Mouse (Mus musculus) CH12.LX (cell line): ENCODE data around the gene Vps33a. TPM values are rescaled to one million over a fixed set of nuclear protein-coding genes. Genes with fewer than 3 reads are reported as not detected.

ENCODE experiments used
- DNase-seq: peaks from one replicate; pipeline ENCODE4 v3.0.0-alpha.2; 2013; ENCODE audit errors: extremely low read depth
- H3K27ac ChIP-seq: 2 replicates; pipeline ENCODE4 v1.5.1; 2012; ENCODE audit warnings: low read depth, mild to moderate bottlenecking, control low read depth, moderate library complexity; ENCODE audit not compliant: insufficient read depth
- H3K27me3 ChIP-seq: replicated peaks from 2 replicates; pipeline ENCODE3; 2012; ENCODE audit warnings: inconsistent platforms
- H3K36me3 ChIP-seq, 2 experiments: replicated peaks in 1 of 2; 2 replicates each; pipeline versions ENCODE3 to v1.6.1; 2012; ENCODE audit warnings: inconsistent platforms in 1 of 2, low read length in 1 of 2, mild to moderate bottlenecking in 1 of 2, mixed read lengths in 1 of 2, moderate library complexity in 1 of 2; ENCODE audit not compliant: control insufficient read depth in 1 of 2, insufficient read depth in 1 of 2
- H3K4me1 ChIP-seq, 2 experiments: 2 replicates each; pipeline ENCODE4 v1.6.1; 2012; ENCODE audit warnings: inconsistent platforms in 1 of 2, moderate library complexity in 1 of 2; ENCODE audit not compliant: insufficient read depth in 2 of 2, control insufficient read depth in 1 of 2
- H3K4me2 ChIP-seq: 2 replicates; pipeline ENCODE4 v1.6.1; 2012; ENCODE audit warnings: low read depth, mild to moderate bottlenecking, control low read depth; ENCODE audit not compliant: poor library complexity, insufficient read depth, severe bottlenecking
- H3K4me3 ChIP-seq, 3 experiments: fragments of 150-350 bp in 1 of 3; sonication (generic) in 1 of 3; replicated peaks in 1 of 3; 2 replicates each; pipeline versions ENCODE3 to v1.5.1; 2011 to 2012; ENCODE audit warnings: low read depth in 2 of 3, low read length in 2 of 3, mild to moderate bottlenecking in 2 of 3, moderate library complexity in 2 of 3, control low read depth in 1 of 3, improper control_type of control experiment in 1 of 3, inconsistent platforms in 1 of 3, mixed read lengths in 1 of 3; ENCODE audit not compliant: poor library complexity in 1 of 3
- H3K79me2 ChIP-seq: replicated peaks from 2 replicates; pipeline ENCODE4 v1.6.1; 2012; ENCODE audit warnings: mild to moderate bottlenecking, moderate library complexity; ENCODE audit not compliant: control insufficient read depth, poor library complexity, insufficient read depth, severe bottlenecking; ENCODE audit errors: extremely low read depth
- H3K9ac ChIP-seq: 2 replicates; pipeline ENCODE4 v1.6.1; 2012; ENCODE audit warnings: low read depth, mild to moderate bottlenecking, control low read depth, moderate library complexity; ENCODE audit not compliant: insufficient read depth
- H3K9me3 ChIP-seq: replicated peaks from 2 replicates; pipeline ENCODE3; 2012; ENCODE audit warnings: low read length, inconsistent platforms, mixed read lengths
- CHD2 ChIP-seq: IDR thresholded peaks from 2 replicates; pipeline ENCODE4 v1.6.1; 2011; ENCODE audit warnings: low read length, improper control_type of control experiment
- ELF1 ChIP-seq: IDR thresholded peaks from 2 replicates; pipeline ENCODE4 v1.6.1; 2014; ENCODE audit warnings: low read depth, mild to moderate bottlenecking, inconsistent platforms, low read length, improper control_type of control experiment
- JUN ChIP-seq: IDR thresholded peaks from 2 replicates; pipeline ENCODE4 v1.6.1; 2011; ENCODE audit warnings: low read depth, mild to moderate bottlenecking, low read length, improper control_type of control experiment, moderate library complexity; ENCODE audit not compliant: insufficient read depth
- JUND ChIP-seq: conservative IDR thresholded peaks from 2 replicates; pipeline ENCODE4 v1.6.1; 2011; ENCODE audit warnings: low read depth, low read length, improper control_type of control experiment
- MAFK ChIP-seq: IDR thresholded peaks from 2 replicates; pipeline ENCODE4 v1.6.1; 2011; ENCODE audit warnings: low read length, improper control_type of control experiment; ENCODE audit not compliant: insufficient replicate concordance
- MAX ChIP-seq: IDR thresholded peaks from 2 replicates; pipeline ENCODE4 v1.6.1; 2011; ENCODE audit warnings: low read length, improper control_type of control experiment
- MEF2A ChIP-seq: IDR thresholded peaks from 2 replicates; pipeline ENCODE4 v1.6.1; 2014; ENCODE audit warnings: low read depth, mild to moderate bottlenecking, inconsistent platforms, low read length, improper control_type of control experiment, borderline replicate concordance
- MXI1 ChIP-seq: IDR thresholded peaks from 2 replicates; pipeline ENCODE4 v1.6.1; 2011; ENCODE audit warnings: mild to moderate bottlenecking, low read depth, low read length, improper control_type of control experiment
- MYC ChIP-seq: IDR thresholded peaks from 2 replicates; pipeline ENCODE4 v1.6.1; 2011; ENCODE audit warnings: low read depth, mild to moderate bottlenecking, improper control_type of control experiment, low read length
- PAX5 ChIP-seq: IDR thresholded peaks from 2 replicates; pipeline ENCODE4 v1.6.1; 2012; ENCODE audit warnings: low read length, inconsistent platforms, mixed read lengths
- POLR2A ChIP-seq: IDR thresholded peaks from 2 replicates; pipeline ENCODE4 v1.6.1; 2011; ENCODE audit warnings: low read depth, mild to moderate bottlenecking, improper control_type of control experiment, low read length
- RAD21 ChIP-seq: IDR thresholded peaks from 2 replicates; pipeline ENCODE4 v1.6.1; 2011; ENCODE audit warnings: low read depth, mild to moderate bottlenecking, low read length, improper control_type of control experiment, moderate library complexity
- RCOR1 ChIP-seq: conservative IDR thresholded peaks from 2 replicates; pipeline ENCODE4 v1.6.1; 2012; ENCODE audit warnings: low read depth, mild to moderate bottlenecking, inconsistent platforms, low read length, improper control_type of control experiment
- SIN3A ChIP-seq: IDR thresholded peaks from 2 replicates; pipeline ENCODE4 v1.6.1; 2012; ENCODE audit warnings: low read length, improper control_type of control experiment, inconsistent platforms
- SMC3 ChIP-seq: IDR thresholded peaks from 2 replicates; pipeline ENCODE4 v1.6.1; 2011; ENCODE audit warnings: low read depth, low read length, improper control_type of control experiment
- TCF12 ChIP-seq: IDR thresholded peaks from 2 replicates; pipeline ENCODE4 v1.6.1; 2014; ENCODE audit warnings: low read depth, mild to moderate bottlenecking, inconsistent platforms, low read length, improper control_type of control experiment
- UBTF ChIP-seq: IDR thresholded peaks from 2 replicates; pipeline ENCODE4 v1.6.1; 2012; ENCODE audit warnings: low read depth, mild to moderate bottlenecking, inconsistent platforms, low read length, improper control_type of control experiment, moderate library complexity
- USF1 ChIP-seq: IDR thresholded peaks from 2 replicates; pipeline ENCODE4 v1.6.1; 2014; ENCODE audit warnings: low read depth, mild to moderate bottlenecking, inconsistent platforms, low read length, improper control_type of control experiment
- ZC3H11A ChIP-seq: IDR thresholded peaks from 2 replicates; pipeline ENCODE4 v1.6.1; 2012; ENCODE audit warnings: low read depth, mild to moderate bottlenecking, inconsistent platforms, low read length, improper control_type of control experiment
- ZMIZ1 ChIP-seq: IDR thresholded peaks from 2 replicates; pipeline ENCODE4 v1.6.1; 2012; ENCODE audit warnings: low read depth, mild to moderate bottlenecking, inconsistent platforms, low read length, improper control_type of control experiment
- ZNF384 ChIP-seq: IDR thresholded peaks from 2 replicates; pipeline ENCODE4 v1.6.1; 2012; ENCODE audit warnings: low read depth, low read length, improper control_type of control experiment, inconsistent platforms
- dilution Hi-C: fragments of 300-500 bp; cut with MboI; formaldehyde crosslinking; loops from 2 replicates; pipeline ENCODE4 v1.14.3; 2020; ENCODE audit warnings: low sequenced_read_pairs; ENCODE audit not compliant: extremely low pct_unique_long_range_greater_than_20kb, extremely low pct_ligation_motif_present
- in situ Hi-C: fragments of 300-500 bp; cut with MboI; formaldehyde crosslinking; loops from 3 replicates; pipeline ENCODE4 v1.14.3; 2019; ENCODE audit warnings: low sequenced_read_pairs, low pct_ligation_motif_present, low pct_unique_long_range_greater_than_20kb, mixed read lengths
- polyA plus RNA-seq: library from polyadenylated mRNA; unstranded; fragments of >175 nt; gene quantifications from 2 replicates; pipeline ENCODE4 v1.2.1, GENCODE M21; 2012; ENCODE audit warnings: low read depth; ENCODE audit not compliant: insufficient read length
- total RNA-seq, 2 experiments: library from RNA; depleted of rRNA; stranded (reverse); fragments of 300-350 nt in 1 of 2; fragments of >200 nt in 1 of 2; gene quantifications; 2 replicates each; pipeline ENCODE4 v1.2.3; 2012 to 2014

Vps33a gene
- total and polyA plus RNA-seq, 3 experiments, result 17.1 to 30.6 (median 21.0) TPM

DNA sequence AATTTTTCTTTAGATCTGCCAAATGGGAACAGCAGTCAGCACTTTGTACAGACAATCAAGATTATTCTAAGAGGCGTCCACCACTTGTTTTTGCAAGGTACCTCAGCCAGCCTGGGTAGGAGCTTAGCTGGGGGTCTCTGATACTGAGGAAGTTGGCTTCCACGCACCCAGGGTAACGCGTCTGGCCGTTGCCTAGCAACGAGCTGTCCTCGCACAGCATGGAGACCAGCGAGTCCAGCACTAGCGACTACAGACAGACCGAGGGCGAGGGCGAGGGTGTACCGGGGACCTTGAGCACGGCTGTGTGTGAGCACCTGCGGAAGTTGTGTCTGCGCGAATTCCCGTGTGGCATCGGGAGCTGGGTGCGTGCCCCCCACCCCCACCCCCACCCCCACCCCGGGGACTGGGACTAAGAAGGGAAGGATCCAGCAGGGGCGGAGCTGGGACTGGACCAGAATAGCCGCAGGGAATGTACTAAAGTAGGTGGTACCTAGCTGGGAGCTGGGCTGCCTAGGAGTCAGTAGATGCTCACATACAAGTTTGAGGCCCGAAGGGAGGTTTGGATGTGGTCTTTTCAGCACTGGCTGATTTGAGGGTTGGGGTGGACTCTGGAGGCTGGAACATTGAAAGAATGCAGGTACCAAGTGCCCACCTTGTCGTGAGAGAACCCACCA, 83.6 kb downstream of the Vps33a start, which contains the start of the genes Lrrc43 and Il31:
Gene Lrrc43, plus strand, starts transcription at position 194 of the 674 bp plus-strand sequence.
Gene Il31, minus strand, starts transcription at position 378 of the 674 bp plus-strand sequence.
- Histone ChIP-seq H3K4me1 (peaks cover 8 to 15% of the 10 kb centered on the region in 2 experiments), H3K79me2 (no peaks in the 10 kb centered on the region), H3K36me3 (no peaks in the 10 kb centered on the region), H3K9ac (no peak within 1 kb of the TSS), H3K27ac (no peak within 1 kb of the TSS), H3K9me3 (no peaks in the 10 kb centered on the region), H3K4me3 (no peak within 1 kb of the TSS), H3K27me3 (no peaks in the 10 kb centered on the region), H3K4me2 (no peak within 1 kb of the TSS)
- no peak for TF ChIP-seq RAD21
- TF ChIP-seq UBTF, result no peak
- no peak for TF ChIP-seq SIN3A
- no peak for TF ChIP-seq ZMIZ1
- no peak for TF ChIP-seq TCF12
- TF ChIP-seq POLR2A, result no peak
- dilution Hi-C loops, result no loop called here
- in situ Hi-C loops, result no loop called here
- DNase-seq, result no peak

DNA sequence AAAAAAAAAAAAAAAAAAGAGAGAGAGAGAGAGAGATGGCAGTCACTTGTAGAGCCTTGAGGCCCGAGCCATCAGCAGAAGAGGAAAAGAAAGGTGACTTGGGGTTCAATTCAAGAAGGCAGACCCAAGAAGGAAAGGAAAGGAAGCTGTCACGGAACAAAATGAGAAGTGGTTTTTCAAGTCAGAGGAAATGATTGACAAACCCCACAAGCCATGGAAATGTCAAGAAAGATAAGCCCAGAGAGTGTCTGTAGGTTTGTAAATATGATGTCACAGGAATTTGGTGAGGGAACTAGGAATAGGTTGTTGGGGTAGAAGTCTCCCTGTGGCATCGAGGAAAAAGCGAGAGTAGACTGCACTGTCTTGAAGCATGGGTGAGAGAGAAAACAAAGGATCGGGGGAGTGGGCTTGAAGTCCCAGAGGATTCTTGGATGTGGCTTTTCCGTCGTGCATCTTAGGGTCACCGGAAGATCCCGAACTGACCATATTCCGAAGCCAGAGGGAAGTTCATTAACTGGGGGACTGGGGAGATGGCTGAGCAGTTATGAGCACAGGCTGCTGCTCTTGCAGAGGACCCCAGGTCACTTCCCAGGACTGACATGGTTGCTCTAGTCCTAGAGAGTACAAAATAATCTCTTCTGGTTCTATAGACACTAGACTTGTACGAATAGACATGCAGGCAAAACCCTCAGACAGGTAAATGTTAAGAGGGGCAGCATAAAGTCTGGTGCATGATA, 85.0 kb downstream of the Vps33a start:
- no peaks in the 10 kb centered on the region for H3K9me3 ChIP-seq
- H3K4me3 ChIP-seq, result no peak overlapping the region
- dilution Hi-C loops (no loop called here), in situ Hi-C loops (no loop called here)
- peaks cover 8 to 15% of the 10 kb centered on the region in 2 experiments for H3K4me1 ChIP-seq
- DNase-seq, result no peak
- no peak overlapping the region for H3K27ac ChIP-seq
- no peaks in the 10 kb centered on the region for H3K36me3 ChIP-seq
- no peak for TF ChIP-seq MEF2A
- TF ChIP-seq USF1, result no peak
- TF ChIP-seq MXI1, result no peak
- no peak for TF ChIP-seq JUND
- no peak for TF ChIP-seq RCOR1
- TF ChIP-seq ZMIZ1, result no peak
- TF ChIP-seq JUN, result no peak
- no peak for TF ChIP-seq TCF12
- TF ChIP-seq MAX, result no peak
- no peak for TF ChIP-seq CHD2
- no peak for TF ChIP-seq PAX5
- TF ChIP-seq ELF1, result no peak
- no peak for TF ChIP-seq ZNF384
- no peak for TF ChIP-seq SMC3
- TF ChIP-seq MAFK, result no peak
- no peak for TF ChIP-seq ZC3H11A
- TF ChIP-seq MYC, result no peak
- no peak overlapping the region for H3K9ac ChIP-seq
- no peak overlapping the region for H3K4me2 ChIP-seq
- no peaks in the 10 kb centered on the region for H3K79me2 ChIP-seq
- no peaks in the 10 kb centered on the region for H3K27me3 ChIP-seq

Other genes with a start within 250 kb of the Vps33a start
- gene Bcl7a, start 229.2 kb downstream of the Vps33a start, total RNA-seq (2012; rRNA removed), result 3.6 and 4.3 TPM in 2 replicates
- gene Bcl7a, start 229.2 kb downstream of the Vps33a start, total RNA-seq (2014; rRNA removed), result 1.9 and 2.3 TPM in 2 replicates
- 6.3 and 7.2 TPM in 2 replicates for gene Bcl7a, start 229.2 kb downstream of the Vps33a start, polyA plus RNA-seq
- 5.8 and 7.4 TPM in 2 replicates for gene Mlxip, start 178.2 kb downstream of the Vps33a start, total RNA-seq (2012; rRNA removed)
- 4.3 and 4.4 TPM in 2 replicates for gene Mlxip, start 178.2 kb downstream of the Vps33a start, total RNA-seq (2014; rRNA removed)
- 15.4 and 17.9 TPM in 2 replicates for gene Mlxip, start 178.2 kb downstream of the Vps33a start, polyA plus RNA-seq
- not detected in 2 replicates for gene Lrrc43, start 83.7 kb downstream of the Vps33a start, total RNA-seq (2012; rRNA removed)
- not detected in 2 replicates for gene Lrrc43, start 83.7 kb downstream of the Vps33a start, total RNA-seq (2014; rRNA removed)
- gene Lrrc43, start 83.7 kb downstream of the Vps33a start, polyA plus RNA-seq, result not detected in 2 replicates
- gene Il31, start 83.5 kb downstream of the Vps33a start, total RNA-seq (2012; rRNA removed), result not detected in 2 replicates
- gene Il31, start 83.5 kb downstream of the Vps33a start, total RNA-seq (2014; rRNA removed), result not detected in 2 replicates
- not detected in 2 replicates for gene Il31, start 83.5 kb downstream of the Vps33a start, polyA plus RNA-seq
- 0.17 and 0.30 TPM in 2 replicates for gene B3gnt4, start 62.6 kb downstream of the Vps33a start, total RNA-seq (2012; rRNA removed)
- not detected in 2 replicates for gene B3gnt4, start 62.6 kb downstream of the Vps33a start, total RNA-seq (2014; rRNA removed)
- not detected in 2 replicates for gene B3gnt4, start 62.6 kb downstream of the Vps33a start, polyA plus RNA-seq
- 37.7 and 41.8 TPM in 2 replicates for gene Diablo, start 48.9 kb downstream of the Vps33a start, total RNA-seq (2012; rRNA removed)
- 68.0 and 75.2 TPM in 2 replicates for gene Diablo, start 48.9 kb downstream of the Vps33a start, total RNA-seq (2014; rRNA removed)
- 58.7 and 63.2 TPM in 2 replicates for gene Diablo, start 48.9 kb downstream of the Vps33a start, polyA plus RNA-seq
- gene Gm49027, start 47.5 kb downstream of the Vps33a start, total RNA-seq (2012; rRNA removed), result 0.38 and 0.63 TPM in 2 replicates
- gene Gm49027, start 47.5 kb downstream of the Vps33a start, total RNA-seq (2014; rRNA removed), result not detected in 2 replicates
- not detected in 2 replicates for gene Gm49027, start 47.5 kb downstream of the Vps33a start, polyA plus RNA-seq
- 26.7 and 28.1 TPM in 2 replicates for gene Clip1, start 111.6 kb upstream of the Vps33a start, total RNA-seq (2012; rRNA removed)
- 24.9 and 25.4 TPM in 2 replicates for gene Clip1, start 111.6 kb upstream of the Vps33a start, total RNA-seq (2014; rRNA removed)
- gene Clip1, start 111.6 kb upstream of the Vps33a start, polyA plus RNA-seq, result 37.1 and 42.9 TPM in 2 replicates
- 15.2 and 17.0 TPM in 2 replicates for gene Zcchc8, start 148.1 kb upstream of the Vps33a start, total RNA-seq (2012; rRNA removed)
- 24.4 and 31.8 TPM in 2 replicates for gene Zcchc8, start 148.1 kb upstream of the Vps33a start, total RNA-seq (2014; rRNA removed)
- gene Zcchc8, start 148.1 kb upstream of the Vps33a start, polyA plus RNA-seq, result 60.7 and 77.2 TPM in 2 replicates
- 55.8 and 68.5 TPM in 2 replicates for gene Rsrc2, start 176.4 kb upstream of the Vps33a start, total RNA-seq (2012; rRNA removed)
- gene Rsrc2, start 176.4 kb upstream of the Vps33a start, total RNA-seq (2014; rRNA removed), result 107 and 138 TPM in 2 replicates
- 128 and 154 TPM in 2 replicates for gene Rsrc2, start 176.4 kb upstream of the Vps33a start, polyA plus RNA-seq
- 36.3 and 37.4 TPM in 2 replicates for gene Kntc1, start 176.7 kb upstream of the Vps33a start, total RNA-seq (2012; rRNA removed)
- 30.4 and 39.0 TPM in 2 replicates for gene Kntc1, start 176.7 kb upstream of the Vps33a start, total RNA-seq (2014; rRNA removed)
- 26.4 and 30.5 TPM in 2 replicates for gene Kntc1, start 176.7 kb upstream of the Vps33a start, polyA plus RNA-seq